Mouse (Mus musculus) E14TG2a.4 (cell line): ENCODE data around the gene Olfr1396.

Experiments
- CTCF ChIP-seq: conservative IDR thresholded peaks from 2 replicates; pipeline ENCODE4 v1.5.1; 2014; ENCODE audit warnings: low read length
- NANOG ChIP-seq: IDR thresholded peaks from 2 replicates; pipeline ENCODE4 v1.6.1; 2014; ENCODE audit warnings: borderline replicate concordance, low read length, mixed read lengths
- POU5F1 ChIP-seq: IDR thresholded peaks from 2 replicates; pipeline ENCODE4 v1.6.1; 2014; ENCODE audit warnings: low read length, borderline replicate concordance

GRCm38 (mm10) chr11:49091171-49091570, 23.5 kb downstream of the Olfr1396 start:
- TF ChIP-seq CTCF (no peak), NANOG (no peak), POU5F1 (no peak)
